Mouse (Mus musculus) forebrain, embryonic 13.5 days (tissue): Measurements from ENCODE around the gene Aar2. TPM values are rescaled to one million over a fixed set of nuclear protein-coding genes. Genes with fewer than 3 reads are reported as not detected.

Experiments
- ATAC-seq: fragments of 200-750 bp; cut with Nextera tagmentation; 2 replicates; pipeline ENCODE4 v1.8.0; 2017
- H3K27ac ChIP-seq: fragments of 300-500 bp; sonication (generic); 2 replicates; pipeline ENCODE4 v1.5.1; 2015; ENCODE audit warnings: inconsistent platforms, mild to moderate bottlenecking, moderate library complexity
- H3K27me3 ChIP-seq: fragments of 300-500 bp; sonication (generic); 2 replicates; pipeline ENCODE4 v1.6.1; 2015; ENCODE audit warnings: mild to moderate bottlenecking, inconsistent platforms
- H3K36me3 ChIP-seq: fragments of 300-500 bp; sonication (generic); 2 replicates; pipeline ENCODE4 v1.6.1; 2015; ENCODE audit warnings: mild to moderate bottlenecking, inconsistent platforms; ENCODE audit not compliant: poor library complexity, severe bottlenecking
- H3K4me1 ChIP-seq: fragments of 300-500 bp; sonication (generic); 2 replicates; pipeline ENCODE4 v1.6.1; 2015; ENCODE audit warnings: inconsistent platforms
- H3K4me2 ChIP-seq: fragments of 300-500 bp; sonication (generic); 2 replicates; pipeline ENCODE4 v1.6.1; 2015; ENCODE audit warnings: inconsistent platforms, mild to moderate bottlenecking, moderate library complexity
- H3K4me3 ChIP-seq: fragments of 300-500 bp; sonication (generic); 2 replicates; pipeline ENCODE4 v1.5.1; 2015; ENCODE audit warnings: mild to moderate bottlenecking, inconsistent platforms
- H3K9ac ChIP-seq: fragments of 300-500 bp; sonication (generic); 2 replicates; pipeline ENCODE4 v1.6.1; 2015; ENCODE audit warnings: mild to moderate bottlenecking, inconsistent platforms
- H3K9me3 ChIP-seq: fragments of 300-500 bp; sonication (generic); replicated peaks from 2 replicates; pipeline ENCODE4 v1.6.1; 2016; ENCODE audit warnings: inconsistent platforms
- WGBS: fragments of 180-500 bp; shearing (Covaris S2); methylation state at CpG from one replicate; pipeline ENCODE4 v1.1.7; 2015; 5-methylcytosine and 5-hydroxymethylcytosine counted together
- polyA plus RNA-seq: library from polyadenylated mRNA; unstranded; fragments of >200 nt; fragmentation: Nextera tagmentation; extraction: Ambion mirVana; gene quantifications from 2 replicates; pipeline ENCODE4 v1.2.1, GENCODE M21; 2015

Gene Aar2
- polyA plus RNA-seq, 1 experiment from 2014 or later, result 38.5 TPM

DNA sequence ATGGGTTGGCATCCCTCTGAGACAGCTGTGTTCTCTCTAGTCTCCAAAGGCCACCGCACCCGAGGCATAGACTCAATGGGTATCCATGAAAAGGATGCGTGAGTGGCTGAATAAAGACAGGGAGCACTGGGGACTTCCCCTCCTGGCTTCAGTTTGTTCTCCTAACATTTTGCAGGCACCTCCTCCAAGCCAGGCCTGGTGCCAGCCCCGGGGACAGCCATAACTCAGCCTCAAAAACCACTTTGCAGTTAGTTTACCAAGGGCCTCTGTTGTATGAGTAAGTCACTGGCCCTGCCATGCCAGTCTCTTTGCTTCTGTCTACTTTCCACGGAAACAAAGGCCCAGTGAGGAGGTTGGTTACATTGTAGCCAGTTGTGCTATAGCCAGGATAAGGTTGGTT, 58.6 kb downstream of the Aar2 start:
- Histone ChIP-seq H3K27ac (no peak overlapping the region), H3K4me1 (no peaks in the 10 kb centered on the region), H3K4me3 (no peak overlapping the region), H3K9me3 (no peaks in the 10 kb centered on the region), H3K4me2 (no peak overlapping the region), H3K36me3 (no peaks in the 10 kb centered on the region), H3K27me3 (0 out of 2 replicates have a peak, but pooled peaks cover 19% of the 10 kb centered on the region), H3K9ac (no peak overlapping the region)
- 80% methylated on average over 5 of the region's 5 CpGs for WGBS
- ATAC-seq, result no peak

GRCm38 (mm10) chr2:156613081-156613540, 65.7 kb downstream of the Aar2 start:
- peaks cover 29% of the 10 kb centered on the region for H3K4me1 ChIP-seq
- peak overlapping the region; percentile 73 for H3K4me3 ChIP-seq
- H3K9ac ChIP-seq, result peak overlapping the region; percentile 81
- H3K9me3 ChIP-seq, result no peaks in the 10 kb centered on the region
- 0 out of 2 replicates have a peak overlapping the region, but pooled peaks have one; percentile 19 for H3K27ac ChIP-seq
- H3K27me3 ChIP-seq, result peaks cover 74% of the 10 kb centered on the region
- WGBS, result under 1% methylated on average over 27 of the region's 41 CpGs
- peak; percentile 36 for ATAC-seq
- peak overlapping the region; percentile 87 for H3K4me2 ChIP-seq
- no peaks in the 10 kb centered on the region for H3K36me3 ChIP-seq

DNA sequence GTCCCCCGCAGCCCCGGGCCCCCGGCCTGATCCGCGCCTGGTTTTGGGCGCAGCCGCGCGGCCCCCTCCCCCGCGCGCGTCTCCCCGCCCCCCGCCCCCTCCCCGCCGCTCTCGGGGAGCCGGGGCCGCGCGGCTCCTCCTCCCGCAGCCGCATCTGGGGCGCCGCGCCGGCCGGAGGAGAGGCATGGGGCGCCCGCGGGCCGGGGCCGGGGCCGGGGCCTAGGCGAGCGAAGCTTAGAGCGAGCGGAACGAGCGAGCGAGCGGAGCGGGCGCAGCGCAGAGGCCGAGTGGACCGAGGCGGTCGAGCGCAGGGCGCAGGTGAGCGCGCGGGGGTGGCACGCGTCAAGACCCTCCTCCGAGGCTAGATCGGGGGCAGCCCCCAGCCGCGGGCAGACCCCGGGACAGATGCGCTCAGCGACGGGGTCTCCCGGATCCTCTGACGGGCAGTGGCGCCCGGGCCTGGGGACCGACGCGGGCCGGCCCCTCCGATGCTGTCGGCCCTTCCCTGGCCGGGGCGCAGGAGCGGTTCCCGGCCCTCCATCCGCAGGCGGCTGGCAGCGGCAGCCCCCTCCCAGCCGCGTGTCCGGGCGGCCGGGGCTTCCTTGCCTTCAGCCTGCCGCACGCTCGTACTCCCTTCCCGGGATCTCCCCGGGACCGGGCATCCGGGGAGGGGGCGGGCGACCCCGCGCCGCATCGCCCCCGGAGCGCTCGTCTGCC, 66.3 kb downstream of the Aar2 start, which contains the start of gene Dlgap4:
Gene Dlgap4, plus strand, starts transcription at position 165 of the 717 bp plus-strand sequence.
- Histone ChIP-seq H3K27ac (0 out of 2 replicates have a peak within 1 kb of the TSS, but pooled peaks have one; percentile 19), H3K4me3 (peak within 1 kb of the TSS; percentile 73), H3K9ac (peak within 1 kb of the TSS; percentile 81), H3K27me3 (peaks cover 72% of the 10 kb centered on the region), H3K9me3 (no peaks in the 10 kb centered on the region), H3K4me2 (peak within 1 kb of the TSS; percentile 87), H3K4me1 (peaks cover 29% of the 10 kb centered on the region), H3K36me3 (no peaks in the 10 kb centered on the region)
- WGBS, result under 1% methylated on average over 62 of the region's 103 CpGs
- peak; percentile 84 for ATAC-seq

DNA sequence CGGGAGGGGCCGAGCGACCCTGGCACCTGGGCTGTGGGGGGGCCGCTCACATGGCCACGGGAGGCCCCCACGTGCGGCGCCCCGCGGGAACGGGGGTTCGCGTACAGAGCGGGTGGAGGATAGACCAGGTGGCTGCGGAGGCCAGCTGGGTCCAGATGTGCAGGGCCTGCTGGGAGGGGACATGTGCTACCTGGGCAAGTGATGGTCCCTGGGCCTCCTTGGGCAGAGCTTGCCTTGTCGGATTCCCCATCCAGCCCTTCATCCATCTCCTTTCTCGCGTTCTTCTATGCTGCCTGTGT, 66.8 kb downstream of the Aar2 start:
- no peak overlapping the region for H3K27ac ChIP-seq
- H3K4me3 ChIP-seq, result peak overlapping the region; percentile 73
- no peaks in the 10 kb centered on the region for H3K9me3 ChIP-seq
- peak; percentile 16 for ATAC-seq
- WGBS, result 3% methylated on average over 10 of the region's 18 CpGs
- peak overlapping the region; percentile 81 for H3K9ac ChIP-seq
- H3K36me3 ChIP-seq, result no peaks in the 10 kb centered on the region
- H3K4me1 ChIP-seq, result peaks cover 29% of the 10 kb centered on the region
- H3K4me2 ChIP-seq, result peak overlapping the region; percentile 87
- H3K27me3 ChIP-seq, result peaks cover 69% of the 10 kb centered on the region

DNA sequence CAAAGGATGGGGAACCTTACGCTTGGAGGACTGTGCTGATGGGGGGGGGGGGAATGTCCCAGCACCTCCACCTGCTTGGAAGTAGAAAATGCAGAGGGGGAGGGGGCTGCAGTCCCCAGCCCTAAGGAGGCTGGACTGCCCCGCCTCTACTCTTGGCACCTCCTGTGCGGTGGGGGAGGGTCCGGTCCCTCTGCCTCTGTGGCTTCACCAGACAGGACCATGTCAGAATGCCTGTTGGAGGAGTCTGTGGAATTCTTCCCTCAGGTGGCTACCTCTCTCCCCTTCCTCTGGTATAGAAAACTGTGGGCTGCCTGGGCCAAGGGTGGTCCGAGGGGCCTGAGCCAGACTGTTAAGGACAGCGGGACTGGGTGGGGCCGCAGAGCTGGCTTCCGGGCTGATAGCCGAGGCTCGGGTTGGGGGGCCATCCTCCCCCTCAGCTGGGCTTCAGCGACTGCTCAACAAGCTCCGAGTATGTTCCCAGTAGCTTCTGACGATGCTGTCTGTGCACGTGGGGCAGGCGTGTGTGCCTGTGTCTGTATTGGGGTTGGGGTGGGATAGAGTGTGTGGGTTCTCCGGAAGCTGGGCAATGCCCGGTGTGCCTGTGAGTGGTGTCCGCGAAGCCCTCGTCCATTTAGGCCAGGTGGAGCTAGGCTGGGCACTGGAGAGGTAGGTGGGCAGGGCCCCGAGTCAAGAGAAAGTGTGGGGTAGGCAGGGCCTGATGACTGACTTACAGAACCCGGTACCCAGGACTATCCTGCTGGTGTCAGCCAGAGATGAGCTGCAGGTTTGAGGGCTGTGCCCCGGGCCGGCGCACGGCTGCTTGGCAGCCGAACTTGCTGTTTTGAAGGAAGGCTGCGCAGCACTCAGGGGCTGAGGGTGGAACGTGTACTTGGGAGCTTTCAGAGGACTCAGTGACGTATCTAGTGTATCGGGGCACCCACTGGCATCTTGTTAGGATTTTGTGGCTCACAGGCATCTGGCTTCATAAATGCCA, 67.6 kb downstream of the Aar2 start:
- Histone ChIP-seq H3K27me3 (peaks cover 63% of the 10 kb centered on the region), H3K9ac (peak overlapping the region; percentile 81)

DNA sequence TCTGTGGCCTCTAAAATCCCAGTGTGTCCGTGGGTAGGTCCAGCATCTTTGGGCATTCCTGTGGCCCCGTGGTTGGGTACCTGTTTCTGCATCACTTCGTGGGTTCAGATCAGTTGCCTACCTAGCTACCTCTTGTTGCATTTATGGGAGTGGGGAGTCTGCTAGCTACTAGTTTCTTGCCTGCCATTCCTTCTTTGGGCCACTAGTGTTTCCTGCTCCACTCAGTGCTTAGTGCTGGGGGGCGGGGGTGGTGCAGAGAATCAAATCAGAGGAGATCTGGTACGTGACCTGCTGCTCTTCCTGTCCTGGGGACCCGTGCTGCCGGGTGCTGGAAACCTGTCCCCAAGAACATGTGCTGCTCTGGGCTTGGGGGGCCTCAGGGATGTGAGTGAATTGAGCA, 69.1 kb downstream of the Aar2 start:
- 78% methylated on average over 7 of the region's 7 CpGs for WGBS
- Histone ChIP-seq H3K27me3 (peaks cover 52% of the 10 kb centered on the region), H3K4me3 (no peak overlapping the region), H3K9me3 (no peaks in the 10 kb centered on the region), H3K27ac (no peak overlapping the region), H3K9ac (no peak overlapping the region), H3K4me1 (peaks cover 32% of the 10 kb centered on the region), H3K4me2 (no peak overlapping the region), H3K36me3 (no peaks in the 10 kb centered on the region)
- no peak for ATAC-seq

More for the DNA sequence above, 67.6 kb downstream of the Aar2 start:
- no peak overlapping the region for H3K27ac ChIP-seq
- H3K4me3 ChIP-seq, result peak overlapping the region; percentile 73
- H3K36me3 ChIP-seq, result no peaks in the 10 kb centered on the region
- peaks cover 29% of the 10 kb centered on the region for H3K4me1 ChIP-seq
- H3K4me2 ChIP-seq, result peak overlapping the region; percentile 87
- no peak for ATAC-seq
- WGBS, result 11% methylated on average over 31 of the region's 31 CpGs
- no peaks in the 10 kb centered on the region for H3K9me3 ChIP-seq

- WGBS, result 23% methylated on average over 11 of the region's 11 CpGs
- Histone ChIP-seq H3K4me3 (no peak overlapping the region), H3K4me2 (no peak overlapping the region; the same call in 1 of the 2 replicates), H3K36me3 (no peaks in the 10 kb centered on the region), H3K27ac (no peak overlapping the region), H3K4me1 (peaks cover 33% of the 10 kb centered on the region), H3K9ac (no peak overlapping the region), H3K9me3 (no peaks in the 10 kb centered on the region), H3K27me3 (peaks cover 43% of the 10 kb centered on the region)
- ATAC-seq, result no peak
Observed at GRCm38 (mm10) chr2:156617536-156617935, 70.2 kb downstream of the Aar2 start.

Other genes starting within 250 kb of the Aar2 start
- 5.4 and 5.7 TPM in 2 replicates for gene Cnbd2, start 235.3 kb upstream of the Aar2 start, polyA plus RNA-seq
- 72.2 and 85.3 TPM in 2 replicates for gene Scand1, start 234.9 kb upstream of the Aar2 start, polyA plus RNA-seq
- gene Epb41l1, start 126.7 kb upstream of the Aar2 start, polyA plus RNA-seq, result 5.3 and 7.1 TPM in 2 replicates
- gene Dlgap4, start 66.1 kb downstream of the Aar2 start, polyA plus RNA-seq, result 234 and 240 TPM in 2 replicates
- gene Myl9, start 227.8 kb downstream of the Aar2 start, polyA plus RNA-seq, result 28.1 and 28.4 TPM in 2 replicates